Mouse (Mus musculus): Measurements from ENCODE around the gene Gm10031.
"Not testable (repeated sequence)": the region's sequence is repeated elsewhere in the genome, so short reads cannot be mapped to it uniquely, and the experiment has no call there.

Gm10031 gene

GRCm38 (mm10) chr1:156523842-156524241, at the start of gene Gm10031:
TSS of gene Gm10031 (plus strand) at chr1:156524012.
- not testable (repeated sequence) for DNase-seq (ENCODE audit: low spot score in 2 of 2)

DNA sequence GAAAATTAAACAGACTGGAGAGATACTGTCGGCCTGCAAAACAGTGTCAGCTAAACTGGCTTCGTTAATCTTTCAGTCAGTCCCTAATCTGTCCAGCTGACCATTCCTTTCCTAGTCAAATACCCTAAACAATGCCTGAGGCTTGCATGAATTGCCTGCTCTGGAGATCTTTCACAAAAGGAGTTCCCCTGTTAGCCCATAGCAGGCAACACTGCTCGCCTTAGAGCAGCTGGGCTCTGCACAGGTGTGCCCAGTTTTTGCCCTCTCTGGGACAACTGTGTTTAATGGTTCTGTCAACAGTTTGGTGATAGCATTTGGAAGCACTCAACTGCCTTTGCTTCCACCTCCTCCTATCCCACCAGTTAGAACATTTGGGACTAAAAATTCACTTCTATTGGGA, 49.0 kb upstream of the Gm10031 start:
- DNase-seq (ENCODE audit: low spot score in 2 of 2): no peak

GRCm38 (mm10) chr1:156476016-156476415, 47.8 kb upstream of the Gm10031 start:
- DNase-seq (ENCODE audit: low spot score in 2 of 2): no peak

GRCm38 (mm10) chr1:156476535-156476934, 47.3 kb upstream of the Gm10031 start:
- DNase-seq (ENCODE audit: low spot score in 2 of 2): no peak

- DNase-seq (ENCODE audit: low spot score in 2 of 2): no peak
Observed at GRCm38 (mm10) chr1:156481826-156482225, 42.0 kb upstream of the Gm10031 start.

DNA sequence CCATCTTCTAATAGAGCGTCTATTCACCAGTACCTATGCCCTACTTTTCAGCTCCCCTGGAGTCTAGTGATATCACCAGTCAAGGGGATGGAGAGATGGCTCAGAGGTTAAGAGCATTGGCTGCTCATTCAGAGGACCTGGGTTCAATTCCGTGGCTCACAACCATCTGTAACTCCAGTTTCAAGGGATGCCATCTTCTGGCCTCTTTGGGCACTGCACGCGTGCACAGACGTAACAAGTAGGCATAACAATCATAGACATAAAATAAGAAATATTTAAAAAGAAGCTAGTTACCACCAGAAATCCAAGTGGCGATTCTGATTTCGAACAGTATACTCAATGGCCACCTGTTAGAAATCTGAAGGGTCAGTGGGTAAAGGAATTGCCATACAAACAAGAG, 36.3 kb upstream of the Gm10031 start:
- DNase-seq (ENCODE audit: low spot score in 2 of 2): peak in 1 of 2 experiments; percentile 21

DNA sequence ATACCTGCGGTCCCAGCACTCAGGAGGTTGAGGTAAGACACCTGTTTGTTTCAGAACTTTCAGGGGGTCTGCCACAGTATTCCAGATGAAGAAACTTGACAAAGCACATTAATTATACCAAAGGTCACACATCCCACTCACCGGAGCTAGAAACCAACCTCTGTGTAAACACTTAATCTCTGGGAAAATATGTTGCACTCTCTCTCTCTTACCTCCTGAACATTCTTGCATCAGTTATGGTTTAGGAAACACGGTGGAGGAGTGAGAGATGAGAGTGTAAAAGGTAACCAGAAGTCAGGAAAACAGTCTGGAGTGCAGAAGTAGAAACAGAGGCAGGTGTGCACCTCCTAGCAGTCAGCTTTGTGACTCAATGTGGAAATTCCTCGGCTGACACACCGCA, 35.8 kb upstream of the Gm10031 start:
- DNase-seq (ENCODE audit: low spot score in 2 of 2): no peak

- DNase-seq (ENCODE audit: low spot score in 2 of 2): no peak
Observed at GRCm38 (mm10) chr1:156491226-156491796, 32.5 kb upstream of the Gm10031 start.

DNA sequence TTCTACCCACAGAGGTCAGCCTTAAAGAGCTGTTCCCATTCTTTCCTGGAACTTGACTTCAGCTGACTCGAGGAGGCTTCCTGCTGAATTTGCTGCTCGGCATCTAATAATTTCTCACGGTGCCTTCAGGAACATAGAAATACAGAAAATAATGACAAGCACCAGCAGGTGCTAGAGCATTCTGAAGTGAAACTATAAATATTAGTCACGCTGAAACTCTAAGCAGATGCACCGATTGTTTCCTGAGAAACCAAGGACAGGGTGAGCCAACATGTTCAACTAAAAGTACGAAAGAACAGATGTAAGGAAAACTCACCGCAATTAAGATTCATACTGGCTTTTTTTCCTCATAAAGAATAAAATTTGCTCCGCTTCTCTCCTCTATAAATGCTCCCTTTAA, 28.8 kb upstream of the Gm10031 start:
- no peak for DNase-seq (ENCODE audit: low spot score in 2 of 2)

- no peak for DNase-seq (ENCODE audit: low spot score in 2 of 2)
Observed at GRCm38 (mm10) chr1:156496910-156497309, 26.9 kb upstream of the Gm10031 start.

- DNase-seq (ENCODE audit: low spot score in 2 of 2): peak in 1 of 2 experiments; percentile 21
Observed at GRCm38 (mm10) chr1:156504945-156505523, 18.8 kb upstream of the Gm10031 start.

DNA sequence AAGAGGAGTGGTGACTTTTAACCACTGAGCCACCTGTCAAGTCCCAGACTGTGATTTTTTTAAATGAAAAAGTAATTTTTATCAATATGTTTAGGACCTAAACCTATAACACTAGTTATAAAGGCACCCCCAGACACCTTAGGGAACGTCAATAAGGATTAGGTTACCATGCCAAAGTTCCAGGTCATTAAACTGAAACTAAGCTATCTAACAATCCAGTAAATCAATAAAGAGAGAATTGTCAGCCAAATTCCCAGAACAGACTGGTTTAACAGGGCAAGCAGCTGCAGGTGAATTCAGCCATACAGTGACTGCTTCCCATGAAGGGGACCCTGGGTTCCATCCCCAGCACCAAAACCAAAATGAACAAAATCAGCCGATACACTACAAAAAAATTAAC, 17.9 kb upstream of the Gm10031 start:
- no peak for DNase-seq (ENCODE audit: low spot score in 2 of 2)

- no peak for DNase-seq (ENCODE audit: low spot score in 2 of 2)
Observed at GRCm38 (mm10) chr1:156507753-156508152, 16.1 kb upstream of the Gm10031 start.

GRCm38 (mm10) chr1:156520136-156520780, 3.6 kb upstream of the Gm10031 start:
- DNase-seq (ENCODE audit: low spot score in 2 of 2): no peak

GRCm38 (mm10) chr1:156521796-156522517, 1.9 kb upstream of the Gm10031 start:
- DNase-seq (ENCODE audit: low spot score in 2 of 2): peak in 1 of 2 experiments; percentile 53

GRCm38 (mm10) chr1:156532476-156533175, 8.8 kb downstream of the Gm10031 start:
- DNase-seq (ENCODE audit: low spot score in 2 of 2): not testable (repeated sequence)

- no peak for DNase-seq (ENCODE audit: low spot score in 2 of 2)
Observed at GRCm38 (mm10) chr1:156533483-156533882, 9.7 kb downstream of the Gm10031 start.

DNA sequence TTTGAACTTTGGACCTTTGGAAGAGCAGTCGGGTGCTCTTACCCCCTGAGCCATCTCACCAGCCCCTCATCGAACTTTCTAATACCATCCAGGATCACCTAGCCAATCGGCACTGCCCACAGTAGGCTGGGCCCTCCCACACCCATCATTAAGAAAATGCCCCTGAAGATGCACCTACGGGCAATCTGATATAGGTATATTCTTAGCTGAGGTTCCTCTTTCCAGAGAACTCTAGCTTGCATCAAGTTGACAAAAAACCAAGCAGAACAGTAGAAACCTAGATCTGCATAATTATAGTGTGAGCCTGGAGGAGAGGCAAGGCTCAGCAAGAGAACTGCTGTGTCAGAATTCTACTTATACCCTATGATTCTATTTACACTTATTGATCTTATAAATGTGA, 10.1 kb downstream of the Gm10031 start:
- no peak for DNase-seq (ENCODE audit: low spot score in 2 of 2)

DNA sequence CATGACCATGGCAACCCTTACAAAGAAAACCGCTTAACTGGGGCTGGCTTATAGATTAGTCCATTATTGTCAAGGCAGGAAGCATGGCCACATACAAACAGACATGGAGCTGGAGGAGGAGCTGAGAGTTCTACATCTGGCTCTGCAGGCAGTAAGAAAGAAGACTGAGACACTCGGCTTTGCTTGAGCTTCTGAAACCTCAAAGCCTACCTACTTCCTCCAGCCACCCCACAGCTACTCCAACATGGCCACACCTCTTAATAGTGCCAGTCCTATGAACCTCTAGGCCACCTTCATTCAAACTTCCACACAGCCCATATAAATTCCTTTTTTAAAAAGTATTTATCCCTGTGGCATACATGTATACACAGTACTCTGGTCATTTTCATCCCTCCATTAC, 13.2 kb downstream of the Gm10031 start:
- DNase-seq (ENCODE audit: low spot score in 2 of 2): no peak

GRCm38 (mm10) chr1:156537701-156538100, 13.9 kb downstream of the Gm10031 start:
- DNase-seq (ENCODE audit: low spot score in 2 of 2): no peak

DNA sequence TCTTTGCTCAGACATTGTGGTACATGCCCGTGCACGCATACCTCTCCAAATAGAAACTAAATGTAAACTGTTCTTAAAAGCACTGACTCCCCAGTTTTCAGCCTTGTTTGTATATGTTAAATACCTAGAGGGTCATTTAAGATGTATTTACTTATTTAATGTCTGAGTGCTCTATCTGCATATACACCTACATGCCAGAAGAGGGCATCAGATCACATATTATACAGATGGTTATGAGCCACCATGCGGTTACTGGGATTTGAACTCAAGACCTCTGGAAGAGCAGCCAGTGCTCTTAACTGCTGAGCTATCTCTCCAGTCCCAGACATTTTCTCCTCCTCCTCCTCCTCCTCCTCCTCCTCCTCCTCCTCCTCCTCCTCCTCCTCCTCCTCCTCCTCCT, 14.6 kb downstream of the Gm10031 start:
- DNase-seq (ENCODE audit: low spot score in 2 of 2): no peak

Measured in spleen, postnatal 10 days (tissue).